Mouse (Mus musculus) forebrain, embryonic 10.5 days (tissue): Measurements from ENCODE around the gene Thsd4. TPM values are rescaled to one million over a fixed set of nuclear protein-coding genes. Genes with fewer than 3 reads are reported as not detected.

Source experiments
- DNase-seq: peaks from one replicate; pipeline ENCODE4 v3.0.0-alpha.2; 2017; ENCODE audit warnings: low spot score; ENCODE audit errors: extremely low spot score
- H3K27ac ChIP-seq: fragments of 300-500 bp; sonication (generic); 2 replicates; pipeline ENCODE4 v1.5.1; 2016; ENCODE audit warnings: mild to moderate bottlenecking
- H3K27me3 ChIP-seq: fragments of 300-500 bp; sonication (generic); 2 replicates; pipeline ENCODE4 v1.6.1; 2016; ENCODE audit warnings: mild to moderate bottlenecking; ENCODE audit not compliant: poor library complexity, severe bottlenecking
- H3K36me3 ChIP-seq: fragments of 300-500 bp; sonication (generic); replicated peaks from 2 replicates; pipeline ENCODE4 v1.6.1; 2016; ENCODE audit warnings: mild to moderate bottlenecking, moderate library complexity
- H3K4me1 ChIP-seq: fragments of 300-500 bp; sonication (generic); 2 replicates; pipeline ENCODE4 v1.6.1; 2016
- H3K4me3 ChIP-seq: fragments of 300-500 bp; sonication (generic); 2 replicates; pipeline ENCODE4 v1.5.1; 2016; ENCODE audit warnings: mild to moderate bottlenecking, moderate library complexity
- H3K9me3 ChIP-seq: fragments of 300-500 bp; sonication (generic); 2 replicates; pipeline ENCODE4 v1.6.1; 2016; ENCODE audit warnings: mild to moderate bottlenecking, moderate library complexity
- WGBS: fragments of 180-500 bp; shearing (Covaris S2); methylation state at CpG from one replicate; pipeline ENCODE4 v1.1.7; 2016; 5-methylcytosine and 5-hydroxymethylcytosine counted together
- polyA plus RNA-seq: library from polyadenylated mRNA; unstranded; fragments of >200 nt; fragmentation: Nextera tagmentation; extraction: Ambion mirVana; gene quantifications from 2 replicates; pipeline ENCODE4 v1.2.1, GENCODE M21; 2016

Gene Thsd4
- polyA plus RNA-seq, 1 experiment from 2014 or later = 3.8 TPM

DNA sequence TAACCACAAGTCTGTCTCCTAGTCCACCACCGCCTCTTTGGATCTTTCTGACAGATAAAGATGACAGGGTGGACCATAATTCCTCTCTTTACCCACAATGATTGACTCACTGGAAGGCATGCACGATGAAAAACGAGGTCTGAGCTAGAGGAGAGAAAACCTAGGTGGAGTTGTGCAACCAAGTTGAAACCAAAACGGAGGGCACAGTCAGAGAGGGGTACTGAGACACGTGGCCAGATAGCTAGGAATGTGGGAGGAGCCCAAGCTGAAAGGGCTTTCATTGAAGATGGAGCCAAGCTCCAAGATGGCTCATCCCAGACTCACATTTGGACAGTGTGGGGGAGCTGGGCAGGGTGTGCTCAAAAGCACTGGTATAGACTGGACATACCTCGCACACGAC is 296.4 kb downstream of the Thsd4 start:
- H3K27ac ChIP-seq = peak overlapping the region; percentile 40; the same call in 1 of the 2 replicates
- no peak for DNase-seq

GRCm38 (mm10) chr9:60224039-60224695 is 297.7 kb downstream of the Thsd4 start:
- 12% methylated on average over 6 of the region's 6 CpGs for WGBS
- Histone ChIP-seq H3K27ac (peak overlapping the region; percentile 67), H3K9me3 (no peaks in the 10 kb centered on the region), H3K27me3 (peaks cover 74% of the 10 kb centered on the region), H3K4me1 (peaks cover 46% of the 10 kb centered on the region), H3K4me3 (no peak overlapping the region), H3K36me3 (no peaks in the 10 kb centered on the region)
- DNase-seq = peak; percentile 73

More for the DNA sequence above, 296.4 kb downstream of the Thsd4 start:
- 88% methylated on average over 7 of the region's 7 CpGs for WGBS
- Histone ChIP-seq H3K4me1 (peaks cover 48% of the 10 kb centered on the region), H3K27me3 (peaks cover 71% of the 10 kb centered on the region), H3K4me3 (no peak overlapping the region), H3K36me3 (no peaks in the 10 kb centered on the region), H3K9me3 (no peaks in the 10 kb centered on the region)

- H3K4me3 ChIP-seq = no peak overlapping the region
- peaks cover 36% of the 10 kb centered on the region for H3K4me1 ChIP-seq
- H3K9me3 ChIP-seq = no peaks in the 10 kb centered on the region
- no peak for DNase-seq
- H3K27ac ChIP-seq = no peak overlapping the region
- no peaks in the 10 kb centered on the region for H3K36me3 ChIP-seq
- WGBS = 81% methylated on average over 2 of the region's 2 CpGs
- H3K27me3 ChIP-seq = peaks cover 48% of the 10 kb centered on the region
Observed at GRCm38 (mm10) chr9:60220431-60220830, 301.4 kb downstream of the Thsd4 start.

DNA sequence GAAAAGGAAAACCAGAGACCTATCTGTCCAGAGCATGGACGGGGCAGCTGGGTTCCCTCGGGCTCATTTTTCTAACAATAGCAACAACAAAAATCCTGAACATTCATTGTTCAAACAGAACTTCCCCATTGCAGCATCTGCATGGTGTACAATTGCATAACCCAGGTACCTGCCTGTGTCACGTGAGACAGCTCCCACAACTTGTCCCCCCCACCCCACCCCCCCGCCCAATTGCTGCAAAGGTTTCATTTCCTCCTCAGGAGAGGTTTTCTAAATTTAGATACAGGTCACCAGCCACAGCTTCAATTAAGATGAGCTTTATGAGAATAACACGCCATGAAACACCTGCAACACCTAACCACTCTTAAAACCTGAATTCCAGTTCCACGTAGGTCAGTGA is 303.4 kb downstream of the Thsd4 start:
- H3K27ac ChIP-seq = no peak overlapping the region
- 84% methylated on average over 6 of the region's 6 CpGs for WGBS
- H3K9me3 ChIP-seq = no peaks in the 10 kb centered on the region
- peaks cover 15% of the 10 kb centered on the region for H3K4me1 ChIP-seq
- no peak overlapping the region for H3K4me3 ChIP-seq
- peaks cover 41% of the 10 kb centered on the region for H3K27me3 ChIP-seq
- no peaks in the 10 kb centered on the region for H3K36me3 ChIP-seq
- no peak for DNase-seq

DNA sequence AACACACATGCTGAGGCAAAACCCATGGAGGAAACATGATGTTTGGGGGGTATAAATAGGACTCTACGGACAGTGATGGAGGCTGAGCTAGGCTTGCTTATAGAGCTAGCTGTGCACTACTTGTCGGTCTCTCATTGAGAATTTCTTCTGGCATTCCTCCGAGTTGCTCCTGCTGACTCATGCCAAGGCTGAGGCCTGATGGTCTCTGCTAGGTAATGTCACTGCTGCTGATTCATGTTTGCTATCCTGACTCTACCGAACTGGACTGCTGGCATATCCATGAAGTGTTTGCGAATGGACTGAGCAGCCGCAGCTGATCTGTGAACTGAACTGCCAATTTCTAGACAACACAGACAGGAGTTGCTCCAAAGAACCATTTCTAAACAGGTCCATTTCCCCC is 305.8 kb downstream of the Thsd4 start:
- peaks cover 18% of the 10 kb centered on the region for H3K27me3 ChIP-seq
- DNase-seq = no peak
- no peak overlapping the region for H3K4me3 ChIP-seq
- no peaks in the 10 kb centered on the region for H3K36me3 ChIP-seq
- H3K9me3 ChIP-seq = no peaks in the 10 kb centered on the region
- no peak overlapping the region for H3K27ac ChIP-seq
- WGBS = 89% methylated on average over 6 of the region's 6 CpGs
- peaks cover 5% of the 10 kb centered on the region; the same call in 1 of the 2 replicates for H3K4me1 ChIP-seq

- no peak for DNase-seq
- Histone ChIP-seq H3K4me1 (no peaks in the 10 kb centered on the region), H3K4me3 (no peak overlapping the region), H3K9me3 (no peaks in the 10 kb centered on the region), H3K27me3 (peaks cover 5% of the 10 kb centered on the region; the same call in 1 of the 2 replicates), H3K27ac (no peak overlapping the region), H3K36me3 (no peaks in the 10 kb centered on the region)
- WGBS = 100% methylated on average over 1 of the region's 1 CpGs
Observed at GRCm38 (mm10) chr9:60213111-60213510, 308.7 kb downstream of the Thsd4 start.

DNA sequence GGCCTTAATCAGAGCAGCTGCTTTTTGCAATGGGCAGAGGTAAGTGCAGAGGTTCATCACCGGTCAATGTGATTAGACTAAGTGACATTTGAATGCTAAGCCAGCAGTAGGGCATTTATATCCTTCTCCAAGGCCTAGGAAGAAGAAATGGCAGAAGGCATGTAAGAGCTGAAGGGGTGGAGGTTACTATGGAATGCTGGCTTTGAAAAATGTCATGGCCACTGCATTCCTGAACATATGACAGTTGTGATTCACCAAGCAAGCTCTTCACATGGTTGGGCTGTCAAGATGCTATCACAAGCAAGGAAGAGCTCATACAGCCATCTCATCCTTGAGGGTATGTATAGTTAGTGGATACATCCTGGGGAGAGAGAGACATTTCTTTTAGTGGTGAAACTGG is 313.0 kb downstream of the Thsd4 start:
- H3K27me3 ChIP-seq = no peaks in the 10 kb centered on the region
- 94% methylated on average over 1 of the region's 1 CpGs for WGBS

GRCm38 (mm10) chr9:60203141-60203540 is 318.7 kb downstream of the Thsd4 start:
- Histone ChIP-seq H3K9me3 (no peaks in the 10 kb centered on the region), H3K36me3 (no peaks in the 10 kb centered on the region), H3K27me3 (0 out of 2 replicates have a peak, but pooled peaks cover 8% of the 10 kb centered on the region), H3K27ac (no peak overlapping the region), H3K4me1 (no peaks in the 10 kb centered on the region), H3K4me3 (no peak overlapping the region)
- WGBS = 85% methylated on average over 7 of the region's 7 CpGs
- DNase-seq = no peak

More for the DNA sequence above, 313.0 kb downstream of the Thsd4 start:
- DNase-seq = no peak
- H3K36me3 ChIP-seq = no peaks in the 10 kb centered on the region
- no peaks in the 10 kb centered on the region for H3K4me1 ChIP-seq
- no peaks in the 10 kb centered on the region for H3K9me3 ChIP-seq
- no peak overlapping the region for H3K27ac ChIP-seq
- no peak overlapping the region for H3K4me3 ChIP-seq

DNA sequence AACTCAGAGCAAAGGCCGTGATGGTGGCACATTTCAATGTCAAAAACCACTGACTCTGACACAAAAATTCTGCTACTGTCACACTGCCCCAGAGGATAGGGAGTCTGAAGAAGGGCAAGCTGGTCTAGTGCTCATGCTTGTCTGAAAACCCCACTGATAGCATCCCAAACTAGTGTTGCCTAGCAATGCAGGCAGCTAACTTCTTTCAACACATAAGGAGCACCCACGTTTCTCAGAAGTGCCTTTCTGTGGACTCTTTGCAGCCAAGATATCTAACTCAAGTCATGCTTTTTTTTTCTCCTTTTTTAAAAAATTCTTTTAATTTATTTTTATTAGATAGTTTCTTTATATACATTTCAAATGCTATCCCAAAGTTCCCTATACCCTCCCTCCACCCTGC is 321.4 kb downstream of the Thsd4 start:
- 80% methylated on average over 2 of the region's 2 CpGs for WGBS

DNA sequence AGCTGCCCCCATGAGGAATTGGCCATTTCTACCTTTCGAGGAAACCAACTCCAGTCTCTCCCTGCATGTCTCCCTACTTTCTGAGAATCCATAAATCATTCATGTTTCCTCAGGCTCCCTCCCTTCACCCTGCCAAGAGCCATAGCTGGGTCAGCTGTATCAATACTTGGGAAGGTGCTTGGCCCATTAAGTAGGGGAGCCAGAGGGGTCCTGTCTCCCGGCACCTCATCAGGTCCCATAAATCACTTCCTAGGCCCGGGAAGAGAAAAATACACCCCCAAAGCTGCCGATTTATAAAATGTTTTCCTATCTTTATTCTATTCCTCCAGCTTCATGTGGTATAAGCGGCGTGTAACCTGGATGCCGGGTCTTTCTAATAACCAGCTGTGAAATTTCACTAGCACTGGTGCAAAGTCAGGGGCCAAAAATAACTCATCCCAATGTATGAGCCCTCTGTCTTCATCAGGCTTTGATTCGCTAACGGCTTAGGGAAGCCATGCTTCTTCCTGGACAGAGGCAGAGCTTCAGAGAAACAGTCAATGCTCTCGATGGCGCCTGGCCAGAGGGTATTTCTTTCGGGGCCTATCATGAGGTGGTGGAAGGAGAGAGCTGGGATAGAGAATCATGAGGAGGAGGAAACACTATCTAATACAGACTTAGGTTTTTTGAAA is 323.2 kb downstream of the Thsd4 start:
- no peak for DNase-seq
- H3K27ac ChIP-seq = no peak overlapping the region
- H3K27me3 ChIP-seq = peaks cover 16% of the 10 kb centered on the region; the same call in 1 of the 2 replicates
- H3K9me3 ChIP-seq = no peaks in the 10 kb centered on the region
- H3K4me3 ChIP-seq = no peak overlapping the region
- WGBS = 96% methylated on average over 12 of the region's 12 CpGs
- peaks cover 9% of the 10 kb centered on the region; the same call in 1 of the 2 replicates for H3K4me1 ChIP-seq
- H3K36me3 ChIP-seq = no peaks in the 10 kb centered on the region

More for the DNA sequence above, 321.4 kb downstream of the Thsd4 start:
- no peak for DNase-seq
- Histone ChIP-seq H3K27ac (no peak overlapping the region), H3K9me3 (no peaks in the 10 kb centered on the region), H3K36me3 (no peaks in the 10 kb centered on the region), H3K4me3 (no peak overlapping the region), H3K27me3 (peaks cover 16% of the 10 kb centered on the region; the same call in 1 of the 2 replicates), H3K4me1 (no peaks in the 10 kb centered on the region)

GRCm38 (mm10) chr9:60195502-60195901 is 326.3 kb downstream of the Thsd4 start:
- Histone ChIP-seq H3K4me1 (peaks cover 9% of the 10 kb centered on the region; the same call in 1 of the 2 replicates), H3K27ac (no peak overlapping the region), H3K9me3 (no peaks in the 10 kb centered on the region), H3K27me3 (peaks cover 16% of the 10 kb centered on the region; the same call in 1 of the 2 replicates), H3K36me3 (no peaks in the 10 kb centered on the region), H3K4me3 (no peak overlapping the region)
- WGBS = 74% methylated on average over 2 of the region's 2 CpGs
- no peak for DNase-seq

- Histone ChIP-seq H3K27ac (no peak overlapping the region), H3K36me3 (no peaks in the 10 kb centered on the region), H3K4me1 (peaks cover 9% of the 10 kb centered on the region; the same call in 1 of the 2 replicates), H3K27me3 (peaks cover 16% of the 10 kb centered on the region; the same call in 1 of the 2 replicates), H3K4me3 (no peak overlapping the region), H3K9me3 (no peaks in the 10 kb centered on the region)
- DNase-seq = no peak
- WGBS = 58% methylated on average over 6 of the region's 6 CpGs
Observed at GRCm38 (mm10) chr9:60194905-60195304, 326.9 kb downstream of the Thsd4 start.

- Histone ChIP-seq H3K4me1 (peaks cover 9% of the 10 kb centered on the region; the same call in 1 of the 2 replicates), H3K27ac (no peak overlapping the region), H3K9me3 (no peaks in the 10 kb centered on the region), H3K36me3 (no peaks in the 10 kb centered on the region), H3K27me3 (peaks cover under 1% of the 10 kb centered on the region; the same call in 1 of the 2 replicates), H3K4me3 (no peak overlapping the region)
- DNase-seq = no peak
- WGBS = 89% methylated on average over 5 of the region's 5 CpGs
Observed at GRCm38 (mm10) chr9:60192321-60192720, 329.5 kb downstream of the Thsd4 start.
